Mouse (Mus musculus) cerebellum, adult 9-11 months (tissue): ENCODE results near the gene Eif2b4.

Source experiments
- DNase-seq: peaks from one replicate; pipeline ENCODE4 v3.0.0; 2022

Eif2b4 gene

DNA sequence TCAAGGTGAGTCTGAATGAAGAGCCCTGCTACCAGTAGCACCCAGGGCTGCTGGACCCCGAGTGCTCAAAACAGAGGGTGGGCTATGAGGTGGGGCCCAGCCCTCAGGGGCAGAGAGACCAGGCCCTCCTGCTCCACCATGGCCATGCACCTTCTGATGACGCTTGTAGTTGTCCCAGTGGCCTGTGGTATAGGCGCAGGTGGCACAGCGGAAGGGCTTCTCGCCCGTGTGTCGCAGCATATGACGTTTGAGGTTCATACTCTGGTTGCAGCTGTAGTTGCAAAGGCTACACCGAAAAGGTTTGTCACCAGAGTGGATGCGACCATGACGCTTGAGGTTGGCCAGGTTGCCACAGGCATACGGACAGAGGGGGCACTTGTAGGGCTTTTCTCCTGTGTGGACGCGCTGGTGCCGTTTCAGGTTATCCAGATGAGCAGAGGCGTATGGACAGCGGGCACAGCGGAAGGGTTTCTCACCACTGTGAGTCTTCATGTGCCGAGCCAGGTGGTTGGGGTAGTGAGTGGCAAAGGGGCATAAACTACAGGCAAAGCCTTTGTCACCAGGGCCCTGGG is 6.2 kb upstream of the Eif2b4 start:
- no peak for DNase-seq

DNA sequence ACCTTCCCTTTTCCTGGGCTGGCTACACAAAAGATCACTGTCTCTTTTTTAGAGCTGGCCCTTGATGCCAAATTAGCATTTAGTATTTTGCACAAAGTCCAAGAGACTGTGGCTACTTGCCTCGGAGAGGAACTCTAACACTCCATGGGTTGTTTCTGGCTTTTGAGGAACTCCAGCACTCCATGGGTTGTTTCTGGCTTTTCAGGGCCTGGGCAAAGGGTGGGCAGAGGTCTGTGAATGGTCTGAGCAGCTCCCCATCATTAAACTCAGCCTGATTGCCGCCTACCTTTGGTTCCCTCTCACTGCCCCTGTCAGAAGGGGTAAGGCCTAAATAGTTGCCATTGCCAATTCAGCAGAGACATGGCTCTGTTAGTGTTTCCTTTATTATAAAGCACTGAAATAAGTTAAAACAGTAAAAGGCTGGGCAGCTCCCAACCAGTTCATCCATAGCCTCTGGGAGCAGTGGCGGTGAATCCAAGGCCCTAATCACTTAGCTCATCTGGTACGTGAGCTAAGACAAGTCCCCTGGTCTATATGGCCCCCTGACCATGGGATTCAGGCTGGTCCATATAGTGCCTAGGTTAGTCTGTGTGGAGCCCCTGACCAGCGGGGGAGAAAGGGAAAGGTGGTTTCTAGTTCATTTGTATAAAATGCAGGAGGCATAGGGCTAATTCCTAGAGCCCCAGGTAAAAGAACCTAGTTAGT is 5.5 kb upstream of the Eif2b4 start:
- DNase-seq: no peak

DNA sequence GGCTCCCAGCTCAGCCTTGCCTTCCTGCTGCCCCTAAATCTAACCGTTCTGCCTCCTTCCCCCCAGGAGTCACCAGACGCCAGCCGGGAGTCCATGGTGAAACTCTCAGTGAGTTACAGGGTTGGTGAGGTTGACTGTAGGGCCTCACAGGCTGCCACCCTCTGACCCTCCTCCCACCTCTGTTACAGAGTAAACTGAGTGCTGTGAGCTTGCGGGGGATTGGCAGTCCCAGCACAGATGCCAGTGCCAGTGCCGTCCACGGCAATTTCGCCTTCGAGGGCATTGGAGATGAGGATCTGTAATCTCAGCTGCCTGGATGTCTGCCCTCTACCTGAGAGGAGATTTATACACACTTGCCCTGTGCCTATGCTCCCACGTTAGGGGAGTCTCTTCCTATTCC is 4.9 kb upstream of the Eif2b4 start:
- DNase-seq: peak; percentile 38

DNA sequence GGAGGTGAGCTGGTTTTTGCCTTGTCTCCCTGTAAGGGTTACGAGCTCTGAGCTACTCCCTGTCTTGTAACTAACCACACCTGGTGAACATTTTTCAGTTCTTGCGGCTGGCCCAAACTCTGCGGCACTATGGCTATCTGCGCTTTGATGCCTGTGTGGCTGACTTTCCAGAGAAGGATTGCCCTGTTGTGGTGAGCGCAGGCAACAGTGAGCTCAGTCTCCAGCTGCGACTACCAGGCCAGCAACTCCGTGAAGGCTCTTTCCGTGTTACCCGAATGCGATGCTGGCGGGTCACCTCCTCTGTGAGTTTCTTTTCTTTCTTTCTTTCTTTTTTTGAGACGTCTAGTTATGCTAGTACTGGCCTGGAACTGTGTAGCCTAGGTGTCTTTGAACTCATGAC is 3.8 kb upstream of the Eif2b4 start:
- no peak for DNase-seq

DNA sequence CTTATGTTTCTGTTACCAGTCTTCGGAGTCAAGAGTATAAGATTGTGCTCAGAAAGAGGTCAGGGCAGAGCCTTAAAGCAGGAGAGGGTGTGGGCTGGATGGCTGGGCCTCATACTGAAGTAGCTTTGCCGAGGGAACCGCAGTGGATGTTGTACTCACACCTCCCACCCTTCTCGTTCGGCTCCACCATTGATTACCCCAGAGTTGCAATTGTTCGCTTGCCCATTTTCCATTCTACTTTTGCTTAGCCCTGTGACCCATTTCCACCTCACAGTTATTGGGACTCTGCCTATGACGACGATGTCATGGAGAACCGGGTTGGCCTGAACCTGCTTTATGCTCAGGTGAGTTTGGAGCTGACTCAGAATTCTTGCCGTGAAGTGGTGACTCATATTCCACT is 3.0 kb upstream of the Eif2b4 start:
- DNase-seq: peak; percentile 21

DNA sequence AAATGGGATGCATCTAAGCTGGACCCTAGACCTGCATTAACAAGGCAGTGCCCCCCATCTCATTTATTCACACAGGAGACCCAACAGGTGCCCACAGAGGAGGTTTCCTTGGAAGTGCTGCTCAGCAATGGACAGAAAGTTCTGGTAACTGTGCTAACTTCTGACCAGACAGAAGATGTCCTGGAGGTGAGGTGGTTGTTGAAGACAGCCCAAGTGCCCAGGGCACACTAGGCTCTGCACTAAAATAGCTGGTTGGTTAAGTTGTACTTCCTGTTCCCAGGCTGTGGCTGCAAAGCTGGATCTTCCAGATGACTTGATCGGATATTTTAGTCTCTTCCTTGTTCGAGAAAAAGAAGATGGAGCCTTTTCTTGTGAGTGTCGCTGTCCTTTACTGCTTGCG is 2.4 kb upstream of the Eif2b4 start:
- DNase-seq: peak; percentile 24

DNA sequence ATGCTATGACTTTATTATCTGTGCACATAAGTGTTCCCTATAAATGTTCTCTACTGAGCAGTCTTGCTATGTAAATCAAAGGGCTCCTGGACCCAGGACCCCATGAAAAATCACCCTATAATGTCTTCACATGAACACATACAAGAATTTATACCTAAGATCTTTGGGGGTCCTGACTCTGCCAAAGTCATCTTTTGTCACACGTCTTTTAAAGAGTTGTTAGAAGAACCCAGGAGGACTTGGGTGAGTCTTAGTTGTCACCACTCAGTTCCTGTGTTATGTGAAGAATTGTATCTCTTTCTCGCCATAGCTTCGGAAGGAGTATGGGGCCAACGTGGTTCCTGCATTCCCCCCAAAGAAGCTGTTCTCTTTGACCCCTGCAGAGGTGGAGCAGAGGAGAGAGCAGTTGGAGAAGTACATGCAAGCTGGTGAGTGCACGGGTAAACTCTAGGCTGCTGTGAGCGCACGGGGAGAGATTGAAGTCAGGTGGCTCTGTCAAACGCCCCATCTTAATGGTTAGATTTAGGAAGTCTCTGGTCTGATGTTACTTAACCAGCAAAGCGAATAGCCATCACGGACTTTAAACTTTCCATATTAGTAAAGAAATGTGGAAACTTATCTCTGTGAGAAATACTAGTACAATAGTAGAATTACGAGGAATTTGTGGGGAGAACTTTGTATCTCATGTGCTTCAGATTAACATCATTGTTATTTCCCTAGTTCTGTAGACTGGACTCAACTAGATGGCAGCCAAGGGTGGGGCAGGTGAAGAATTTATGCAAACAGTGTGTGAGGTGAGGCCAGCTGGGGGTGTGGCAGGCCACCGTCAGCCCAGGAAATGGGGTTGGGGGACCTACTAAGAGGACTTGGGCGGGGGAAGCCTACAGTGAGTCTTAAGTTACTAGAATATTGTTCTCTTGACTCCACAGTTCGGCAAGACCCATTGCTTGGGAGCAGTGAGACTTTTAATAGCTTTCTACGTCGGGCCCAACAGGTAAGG is 1.6 kb upstream of the Eif2b4 start:
- peak; percentile 34 for DNase-seq

DNA sequence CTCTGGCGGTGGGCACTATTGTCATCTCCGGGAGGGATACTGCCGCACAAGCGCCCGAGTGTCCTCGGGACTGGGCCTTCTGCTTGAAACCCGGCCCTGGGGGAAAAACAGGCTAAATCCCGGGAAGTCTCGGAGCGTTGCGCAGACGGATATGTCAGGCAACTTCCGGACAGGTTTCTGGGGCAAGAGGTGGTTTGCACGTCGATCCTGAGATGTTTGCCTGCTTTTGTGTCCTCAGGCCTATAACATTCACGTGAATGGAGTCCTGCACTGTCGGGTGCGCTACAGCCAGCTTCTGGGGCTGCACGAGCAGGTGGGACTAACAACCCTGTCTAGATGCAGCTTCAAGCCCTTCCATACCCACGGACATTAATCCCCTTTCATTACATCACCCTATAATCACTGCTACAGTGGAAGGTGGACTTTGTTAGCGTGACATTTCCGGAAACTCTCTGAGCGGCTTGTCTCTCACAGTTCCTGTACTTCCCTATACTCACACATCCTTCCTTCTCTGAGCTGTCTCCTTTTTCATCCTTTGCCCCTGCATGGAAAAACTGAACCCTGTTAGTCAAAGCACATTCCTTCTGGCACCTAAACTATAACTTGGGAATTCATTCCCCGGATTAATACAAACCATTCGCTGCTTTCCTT is 526 bp upstream of the Eif2b4 start:
- DNase-seq: no peak

DNA sequence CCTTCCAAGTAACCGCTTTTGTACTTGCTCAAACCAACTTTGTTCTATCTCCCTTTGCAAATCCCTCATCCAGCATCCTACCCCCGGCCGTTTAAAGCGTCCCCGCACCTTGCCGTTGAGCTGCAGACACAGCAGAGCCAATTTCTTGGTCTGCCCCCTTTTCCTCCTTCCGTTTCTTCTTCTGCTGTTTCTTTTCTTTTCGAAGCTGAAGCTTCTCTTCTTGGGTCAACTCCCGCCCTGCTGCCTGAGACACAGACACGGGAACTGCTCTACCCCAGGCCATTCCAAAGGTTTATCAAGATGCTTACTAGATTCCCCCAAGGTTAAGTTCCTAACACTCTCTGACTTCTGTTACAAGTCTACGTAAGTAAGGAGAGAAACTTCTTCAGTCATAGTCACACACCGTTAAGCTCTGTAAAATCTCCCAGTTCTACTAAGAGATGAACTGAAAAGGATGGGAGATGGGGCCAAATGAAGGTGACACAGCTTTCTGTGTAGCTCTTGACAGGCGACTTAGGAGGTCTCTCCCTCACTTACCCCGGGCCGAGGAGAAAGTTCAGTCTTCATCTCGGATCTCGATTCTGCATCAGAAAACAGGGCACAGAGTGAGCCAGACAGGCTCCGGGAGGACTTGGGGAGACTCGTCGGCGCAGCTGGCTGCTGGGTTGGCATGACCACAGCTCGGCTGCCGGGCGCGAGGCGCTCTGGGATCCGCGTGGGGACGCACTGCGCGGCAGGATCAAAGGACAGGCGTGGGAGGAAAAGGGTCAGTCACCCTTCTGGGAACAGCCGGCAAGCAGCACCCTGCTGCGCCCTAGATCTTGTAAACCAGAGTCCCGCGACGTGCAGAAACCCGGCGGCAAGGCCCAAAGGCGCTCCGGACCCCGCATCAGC is 938 bp downstream of the Eif2b4 start:
- no peak for DNase-seq

DNA sequence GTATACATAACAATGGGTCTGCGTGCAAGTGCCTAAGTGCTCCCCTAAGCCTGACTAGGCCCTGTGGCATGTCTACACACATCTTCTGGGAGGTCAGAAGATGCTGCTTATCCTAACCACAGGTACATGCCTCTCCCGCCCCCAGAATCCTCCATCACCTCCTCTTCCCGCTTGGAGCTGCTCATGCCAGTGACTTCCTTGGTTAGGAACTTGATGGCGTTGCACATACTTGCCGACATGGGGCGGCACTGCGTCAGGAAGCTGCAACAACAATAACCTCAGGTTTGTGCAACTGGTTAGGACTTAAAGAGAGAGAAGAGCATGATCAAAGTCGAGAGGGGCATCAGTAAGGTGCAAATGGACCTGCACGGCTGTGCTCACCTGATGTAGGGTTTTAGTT is 3.0 kb downstream of the Eif2b4 start:
- DNase-seq: peak; percentile 20

DNA sequence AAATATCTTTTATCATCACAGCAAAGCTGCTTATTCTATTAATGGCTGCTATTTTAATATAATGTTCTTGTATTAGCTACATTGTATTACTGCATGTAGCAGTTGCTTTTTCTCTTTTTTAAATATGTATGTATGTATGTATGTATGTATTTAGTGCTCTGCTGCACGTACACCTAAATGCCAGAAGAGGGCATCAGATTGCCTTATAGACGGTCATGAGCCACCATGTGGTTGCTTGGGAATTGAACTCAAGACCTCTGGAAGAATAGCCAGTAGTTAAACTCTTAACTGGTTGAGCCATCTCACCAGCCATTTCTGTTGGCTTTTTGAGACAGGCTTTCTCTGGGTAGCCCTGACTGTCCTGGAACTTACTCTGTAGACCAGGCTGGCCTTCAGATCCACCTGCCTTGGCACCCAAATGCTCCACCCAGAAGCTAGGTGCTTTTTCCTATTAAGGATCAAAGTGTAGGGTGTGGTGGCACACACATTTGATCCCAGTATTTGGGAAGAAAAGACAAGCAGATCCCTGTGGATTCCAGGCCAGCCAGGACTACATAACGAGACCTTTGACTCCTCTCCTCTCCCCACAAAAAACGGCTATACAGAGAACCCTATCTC is 4.9 kb downstream of the Eif2b4 start:
- DNase-seq: no peak

DNA sequence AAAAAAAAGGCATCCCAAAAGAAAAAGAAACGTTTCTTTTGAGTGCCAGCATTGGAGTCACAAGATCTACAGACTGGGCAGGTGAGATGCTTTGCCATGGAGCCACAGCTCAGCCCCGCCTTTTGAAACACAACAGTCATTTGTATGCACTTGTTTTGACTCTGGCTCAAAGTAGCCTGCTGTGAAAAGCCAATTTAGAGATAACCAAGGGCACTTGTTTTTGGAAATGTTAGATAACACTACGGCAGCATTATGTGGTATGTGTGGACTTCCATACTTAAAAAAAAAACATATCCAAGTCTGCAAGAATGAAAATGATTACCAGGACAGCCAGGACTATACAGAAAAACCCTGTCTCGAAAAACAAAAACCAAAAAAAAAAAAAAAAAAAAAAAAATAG is 9.6 kb downstream of the Eif2b4 start:
- no peak for DNase-seq

DNA sequence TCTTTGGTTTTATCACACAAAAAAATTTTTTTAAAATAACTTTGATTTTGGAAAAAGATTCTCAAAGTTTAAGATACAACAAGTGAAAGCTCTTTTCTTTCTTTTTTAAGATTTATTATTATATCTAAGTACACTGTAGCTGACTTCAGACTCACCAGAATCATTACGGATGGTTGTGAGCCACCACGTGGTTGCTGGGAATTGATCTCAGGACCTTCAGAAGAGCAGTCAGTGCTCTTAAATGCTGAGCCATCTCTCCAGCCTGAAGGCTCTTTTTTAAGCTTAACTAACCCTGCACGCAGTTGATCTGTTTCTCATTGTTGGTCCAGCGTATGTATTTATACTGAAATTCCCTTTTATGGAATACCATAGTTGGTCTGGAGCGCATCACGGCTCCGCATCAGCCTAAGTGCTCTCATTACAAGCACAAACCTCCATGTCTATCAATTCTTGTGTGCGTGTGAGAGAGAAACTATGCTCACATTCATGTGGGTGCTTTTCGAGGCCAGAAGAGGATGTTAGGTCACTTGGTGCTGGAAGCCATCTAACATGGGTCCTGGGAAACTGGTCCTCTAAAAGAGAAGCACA is 12.0 kb downstream of the Eif2b4 start:
- no peak for DNase-seq

DNA sequence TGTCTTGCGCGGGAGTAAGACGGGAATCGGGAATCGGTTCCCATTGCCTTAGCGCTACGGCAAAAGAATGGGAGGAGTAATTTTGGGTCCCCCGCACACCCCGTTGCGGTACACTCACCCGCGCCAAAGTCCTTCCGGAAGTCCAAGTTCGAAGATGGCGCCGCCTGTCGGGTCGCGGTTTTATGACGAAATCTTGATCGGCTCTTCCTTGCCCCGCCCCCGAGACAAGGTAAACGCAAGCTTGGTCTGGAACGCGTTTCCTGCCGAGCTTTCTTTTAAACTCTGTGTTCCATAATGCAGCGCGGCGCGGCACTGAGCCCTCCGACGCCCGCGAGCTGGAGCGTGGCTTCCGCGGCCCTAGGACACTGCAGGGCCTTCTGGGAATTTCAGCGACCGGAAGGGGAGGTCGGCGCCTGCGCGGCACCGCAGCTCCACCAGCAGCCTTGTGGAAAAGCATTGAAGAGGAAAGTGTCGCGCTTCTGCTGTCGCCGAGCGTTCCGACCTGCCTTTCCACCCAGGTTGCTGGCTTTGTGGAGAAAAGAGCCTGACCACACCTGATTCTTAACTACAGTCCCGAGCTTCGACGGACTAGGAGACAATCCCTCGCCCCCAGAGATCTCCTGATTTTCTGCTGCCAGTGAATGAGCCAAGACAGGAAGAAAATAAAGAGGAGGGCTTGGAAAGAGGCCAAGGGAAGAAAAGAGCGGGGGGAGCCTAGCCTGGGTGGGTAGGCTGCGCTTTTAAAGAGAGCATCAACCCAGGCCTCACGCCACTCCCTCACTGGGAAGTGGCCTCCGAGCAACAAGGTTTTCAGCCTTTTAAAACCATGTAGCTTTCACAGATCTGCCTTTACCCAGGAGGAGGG is 13.2 kb downstream of the Eif2b4 start, which contains the start of the genes Gm29609 and Gtf3c2:
Gene Gm29609, minus strand, starts transcription at position 146 of the 865 bp plus-strand sequence.
Gene Gtf3c2, minus strand, starts transcription at position 379 of the 865 bp plus-strand sequence.
- peak; percentile 98 for DNase-seq

DNA sequence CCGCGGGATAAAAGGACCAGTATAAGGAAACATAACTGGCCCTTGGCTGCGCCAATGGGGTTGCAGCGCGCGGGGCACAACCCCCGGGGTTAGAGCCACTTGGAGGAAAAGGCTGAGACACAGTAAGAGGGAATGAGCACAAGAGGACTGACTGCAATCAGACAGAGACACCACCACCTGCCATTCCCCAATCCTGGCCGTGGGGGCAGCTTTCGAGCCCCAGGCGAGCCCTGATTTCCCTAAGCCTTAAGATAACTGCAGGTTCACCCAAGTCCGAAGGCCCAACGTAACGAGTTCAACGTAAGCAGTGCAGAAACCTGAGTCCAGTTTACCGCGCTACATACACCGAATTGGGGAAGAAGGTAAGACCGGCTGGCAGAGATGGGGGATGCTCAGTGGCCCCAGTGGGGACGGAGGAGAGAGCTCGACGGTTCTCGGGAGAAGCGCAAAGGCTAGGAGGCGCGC is 13.9 kb downstream of the Eif2b4 start:
- DNase-seq: no peak

DNA sequence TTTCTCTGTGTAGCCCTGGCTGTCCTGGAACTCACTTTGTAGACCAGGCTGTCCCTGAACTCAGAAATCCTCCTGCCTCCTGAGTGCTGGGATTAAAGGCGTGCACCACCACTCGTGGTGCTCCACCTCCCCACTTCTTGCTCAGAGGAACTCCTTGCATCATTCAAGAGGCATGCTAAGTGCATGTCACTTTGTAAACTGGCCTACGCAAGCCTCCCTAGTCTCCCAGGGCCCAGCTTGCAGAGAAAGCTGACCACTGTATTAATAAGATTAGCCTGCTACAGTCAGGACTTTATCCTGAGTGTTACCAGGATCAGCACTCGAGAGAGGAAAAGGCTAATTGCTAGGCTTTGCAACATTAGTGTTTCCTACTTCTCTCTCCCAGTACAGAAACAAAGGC is 24.6 kb downstream of the Eif2b4 start:
- no peak for DNase-seq

DNA sequence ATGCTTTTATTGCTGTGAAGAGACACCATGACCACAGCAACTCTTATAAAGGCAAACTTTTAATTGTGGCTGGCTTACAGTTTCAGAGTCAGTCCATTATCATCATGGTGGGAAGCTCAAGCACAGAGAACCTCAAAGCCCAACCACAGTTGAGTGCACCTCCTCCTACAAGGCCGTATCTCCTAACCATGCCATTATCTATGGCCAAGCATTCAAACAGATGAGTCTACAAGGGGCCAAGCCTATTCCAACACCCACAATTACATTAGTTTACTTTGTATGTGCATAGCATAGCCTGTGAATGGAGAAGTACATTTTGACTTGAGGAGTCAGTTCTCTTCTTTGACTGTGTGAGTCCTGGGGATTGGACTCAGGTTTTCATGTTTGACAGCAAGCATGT is 28.4 kb downstream of the Eif2b4 start:
- DNase-seq: no peak

DNA sequence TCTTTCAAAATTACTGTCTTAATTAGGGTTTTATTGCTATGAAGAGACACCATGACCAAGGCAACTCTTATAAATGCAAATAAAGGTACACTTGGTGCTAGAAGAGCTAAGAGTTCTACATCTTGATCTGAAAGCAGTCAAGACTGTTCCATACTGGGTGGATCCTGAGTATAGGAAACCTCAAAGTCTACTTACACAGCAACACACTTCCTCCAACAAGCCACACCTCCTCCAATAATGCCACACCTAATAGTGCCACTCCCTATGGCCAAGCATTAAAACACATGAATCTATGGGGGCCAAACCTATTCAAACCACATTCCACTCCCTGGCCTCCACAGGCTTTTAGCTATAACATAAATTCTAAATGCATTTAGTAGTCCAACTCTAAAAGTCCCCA is 30.8 kb downstream of the Eif2b4 start:
- DNase-seq: no peak

DNA sequence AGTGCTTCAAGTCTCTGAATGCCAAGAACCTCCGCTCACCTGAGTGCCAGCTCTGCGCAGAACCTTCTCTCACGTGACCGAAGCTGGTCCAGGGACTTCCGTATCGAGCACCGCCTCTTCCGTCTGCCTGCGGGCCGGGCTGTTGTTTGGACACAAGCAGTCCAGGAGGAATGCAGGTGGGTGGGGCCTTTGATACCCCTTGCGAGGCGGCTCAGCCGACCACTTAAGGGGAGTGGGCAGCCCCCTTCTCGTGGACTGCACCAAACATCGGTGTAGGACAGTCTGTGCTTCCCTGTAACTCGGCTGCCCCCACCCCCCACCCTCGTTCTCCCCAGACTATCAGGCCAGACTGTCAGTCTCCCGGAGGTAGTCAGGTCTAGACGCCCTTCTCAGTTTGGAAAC is 39.1 kb downstream of the Eif2b4 start, which contains the start of gene Mpv17:
Gene Mpv17, minus strand, starts transcription at position 100 of the 402 bp plus-strand sequence.
- peak; percentile 90 for DNase-seq
